Mouse (Mus musculus) mesoderm, embryonic 11.5 days (tissue): ENCODE data around the gene Taok2.
A peak's percentile ranks its signal among the peaks of the same experiment; 100 is the strongest.

ENCODE experiments used
- DNase-seq: peaks from one replicate; pipeline ENCODE4 v3.0.0-alpha.2; 2012; ENCODE audit warnings: low read depth, low spot score

Gene Taok2

GRCm38 (mm10) chr7:126825952-126826351 is 58.6 kb downstream of the Taok2 start:
- no peak for DNase-seq

GRCm38 (mm10) chr7:126825403-126825802 is 59.1 kb downstream of the Taok2 start:
- no peak for DNase-seq

GRCm38 (mm10) chr7:126823940-126824339 is 60.6 kb downstream of the Taok2 start:
- DNase-seq = no peak

GRCm38 (mm10) chr7:126823202-126823711 is 61.2 kb downstream of the Taok2 start:
- no peak for DNase-seq

GRCm38 (mm10) chr7:126822741-126823140 is 61.8 kb downstream of the Taok2 start:
- DNase-seq = no peak

GRCm38 (mm10) chr7:126821835-126822511 is 62.5 kb downstream of the Taok2 start:
- DNase-seq = peak; percentile 86

DNA sequence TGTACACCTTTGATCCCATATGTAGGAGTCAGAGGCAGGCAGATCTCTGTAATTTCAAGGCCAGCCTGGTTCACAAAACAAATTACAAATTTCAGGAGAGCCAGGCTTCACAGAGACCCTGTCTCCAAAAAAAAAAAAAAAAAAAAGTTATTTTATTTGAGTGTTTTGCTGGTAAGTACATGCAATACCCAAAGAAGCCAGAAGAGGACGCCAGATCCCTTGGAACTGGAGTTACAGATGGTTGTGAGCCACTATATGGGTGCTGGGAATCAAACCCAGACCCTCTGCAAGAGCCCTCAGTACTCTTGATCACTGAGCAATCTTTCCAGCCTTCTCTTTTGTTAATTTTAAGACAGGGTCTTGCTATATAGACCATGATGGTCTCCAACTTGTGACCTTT is 65.7 kb downstream of the Taok2 start:
- DNase-seq = no peak

DNA sequence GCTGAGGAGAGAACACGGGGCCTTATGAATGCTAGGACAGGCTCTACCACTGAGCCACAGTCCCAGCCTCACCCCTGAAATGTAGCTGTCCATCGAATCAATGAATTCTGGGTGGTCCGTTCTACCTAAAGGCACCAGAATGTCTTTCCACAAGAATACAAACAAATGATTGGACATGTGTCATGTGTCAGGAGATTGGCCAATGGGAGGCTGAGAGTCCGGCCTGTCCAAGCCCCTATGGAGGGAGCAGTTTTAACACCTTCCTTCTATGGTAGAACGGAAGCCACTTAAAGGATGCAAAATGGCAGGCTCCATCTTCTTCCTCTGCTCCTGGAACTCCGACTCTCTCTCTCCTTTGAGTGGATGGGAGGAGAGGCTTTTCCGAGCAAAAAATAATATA is 66.9 kb downstream of the Taok2 start:
- no peak for DNase-seq

DNA sequence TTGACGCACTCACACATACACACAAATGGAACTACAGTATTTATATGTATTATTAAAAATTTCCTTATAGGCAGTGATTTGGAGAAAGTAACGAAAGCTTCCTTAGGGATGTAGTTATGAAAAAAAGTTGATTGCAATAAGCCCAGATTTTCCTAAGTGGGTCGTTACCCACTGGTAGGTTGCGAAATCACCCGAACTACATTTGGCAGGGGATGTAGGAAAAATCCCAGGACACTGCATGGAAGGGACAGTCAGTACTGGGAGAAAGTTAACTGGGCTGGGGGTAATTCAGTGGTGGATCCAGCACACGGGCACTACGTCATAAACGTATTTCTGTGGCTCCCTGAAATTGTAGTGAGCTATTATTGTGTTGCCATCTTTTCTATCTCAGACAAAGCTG is 68.0 kb downstream of the Taok2 start:
- no peak for DNase-seq

- no peak for DNase-seq
These were observed 68.7 kb downstream of the Taok2 start for GRCm38 (mm10) chr7:126815726-126816222.
